Mouse (Mus musculus) v-Abl transformed pro-B cells (cell line): ENCODE data around the gene Cdc34b.
"Not testable (repeated sequence)": the region's sequence is repeated elsewhere in the genome, so short reads cannot be mapped to it uniquely, and the experiment has no call there.

Source experiments
- in situ Hi-C, 2 experiments: fragments of 400-800 bp; cut with MboI; formaldehyde crosslinking; loops; one replicate each; pipeline ENCODE4 v1.15.1; 2025; ENCODE audit not compliant: unreplicated experiment in 2 of 2

The Cdc34b gene

GRCm38 (mm10) chr11:94741732-94742272, at the start of gene Cdc34b:
Gene Cdc34b (plus strand): TSS chr11:94741782.
- in situ Hi-C loops, result no loop called here

- in situ Hi-C loops, result not testable (repeated sequence)
These were observed 49.1 kb upstream of the Cdc34b start for GRCm38 (mm10) chr11:94692502-94692901.

GRCm38 (mm10) chr11:94695508-94695907, 46.1 kb upstream of the Cdc34b start:
- in situ Hi-C loops, result no loop called here

- in situ Hi-C loops, result no loop called here
These were observed 44.4 kb upstream of the Cdc34b start for GRCm38 (mm10) chr11:94697140-94697539.

GRCm38 (mm10) chr11:94697703-94698464, 43.7 kb upstream of the Cdc34b start:
- in situ Hi-C loops, result no loop called here

GRCm38 (mm10) chr11:94699399-94699798, 42.2 kb upstream of the Cdc34b start:
- in situ Hi-C loops, result no loop called here

GRCm38 (mm10) chr11:94701401-94702215, 40.0 kb upstream of the Cdc34b start:
- in situ Hi-C loops, result no loop called here

- in situ Hi-C loops, result no loop called here
These were observed 39.4 kb upstream of the Cdc34b start for GRCm38 (mm10) chr11:94702216-94702610.

GRCm38 (mm10) chr11:94704020-94704419, 37.6 kb upstream of the Cdc34b start:
- in situ Hi-C loops, result no loop called here

- in situ Hi-C loops, result no loop called here
These were observed 37.1 kb upstream of the Cdc34b start, which contains the start of gene Gm11541 for GRCm38 (mm10) chr11:94704472-94704871. Gene Gm11541 (minus strand): TSS chr11:94704499.

GRCm38 (mm10) chr11:94713246-94713860, 28.2 kb upstream of the Cdc34b start:
- in situ Hi-C loops, result no loop called here

GRCm38 (mm10) chr11:94715622-94716021, 26.0 kb upstream of the Cdc34b start:
- in situ Hi-C loops, result no loop called here

- in situ Hi-C loops, result no loop called here
These were observed 24.8 kb upstream of the Cdc34b start for GRCm38 (mm10) chr11:94716754-94717153.

GRCm38 (mm10) chr11:94717239-94717638, 24.3 kb upstream of the Cdc34b start:
- in situ Hi-C loops, result no loop called here

GRCm38 (mm10) chr11:94718113-94718909, 23.3 kb upstream of the Cdc34b start:
- in situ Hi-C loops, result no loop called here

- in situ Hi-C loops, result no loop called here
These were observed 22.4 kb upstream of the Cdc34b start for GRCm38 (mm10) chr11:94719216-94719615.

GRCm38 (mm10) chr11:94727306-94727705, 14.3 kb upstream of the Cdc34b start:
- in situ Hi-C loops, result no loop called here

GRCm38 (mm10) chr11:94728545-94728944, 13.0 kb upstream of the Cdc34b start:
- in situ Hi-C loops, result no loop called here

- in situ Hi-C loops, result no loop called here
These were observed 12.0 kb upstream of the Cdc34b start for GRCm38 (mm10) chr11:94729565-94729964.

GRCm38 (mm10) chr11:94730261-94730660, 11.3 kb upstream of the Cdc34b start:
- in situ Hi-C loops, result loop anchor here in 1 of 2 experiments (5.0 kb wide), 1 partner anchor 207 kb away; the partner anchor contains the start of gene Col1a1
